Mouse (Mus musculus) MEL (cell line): ENCODE measurements at regions not wholly inside any gene's neighbourhood (a gene's known extent, or its start where the extent isn't known, plus 50 kb on each side); places are given as distances from the start of the nearest gene placed in this dataset.
A peak's percentile ranks its signal among the peaks of the same experiment; 100 is the strongest.

Source experiments
- DNase-seq: peaks from one replicate; pipeline ENCODE4 v3.0.0; 2011; ENCODE audit warnings: low read depth, low spot score
- H3K27ac ChIP-seq: 2 replicates; pipeline ENCODE4 v1.5.1; 2012; ENCODE audit warnings: low read depth, mild to moderate bottlenecking, control low read depth, low read length, moderate library complexity; ENCODE audit not compliant: control insufficient read depth
- H3K27me3 ChIP-seq, 2 experiments: fragments of 150-350 bp in 1 of 2; sonication (generic) in 1 of 2; 2 replicates each; pipeline ENCODE4 v1.6.1; 2012; ENCODE audit warnings: low read length in 2 of 2, mild to moderate bottlenecking in 2 of 2, improper control_type of control experiment in 1 of 2, moderate library complexity in 1 of 2; ENCODE audit not compliant: insufficient read depth in 2 of 2, control insufficient read depth in 1 of 2
- H3K36me3 ChIP-seq, 2 experiments: 2 replicates each; pipeline ENCODE4 v1.6.1; 2012 to 2014; ENCODE audit warnings: low read length in 2 of 2, improper control_type of control experiment in 1 of 2, inconsistent platforms in 1 of 2, mild to moderate bottlenecking in 1 of 2; ENCODE audit not compliant: insufficient read depth in 2 of 2, control insufficient read depth in 1 of 2
- H3K4me1 ChIP-seq, 2 experiments: fragments of 150-350 bp in 1 of 2; sonication (generic) in 1 of 2; 2 replicates each; pipeline ENCODE4 v1.6.1; 2012; ENCODE audit warnings: low read length in 2 of 2, improper control_type of control experiment in 1 of 2, mild to moderate bottlenecking in 1 of 2; ENCODE audit not compliant: insufficient read depth in 2 of 2, control insufficient read depth in 1 of 2
- H3K4me3 ChIP-seq, 2 experiments: fragments of 150-350 bp in 1 of 2; sonication (generic) in 1 of 2; 2 replicates each; pipeline ENCODE4 v1.5.1; 2012; ENCODE audit warnings: low read depth in 2 of 2, low read length in 2 of 2, mild to moderate bottlenecking in 2 of 2, moderate library complexity in 2 of 2, control low read depth in 1 of 2, improper control_type of control experiment in 1 of 2; ENCODE audit not compliant: control insufficient read depth in 1 of 2, insufficient read depth in 1 of 2
- H3K79me2 ChIP-seq: 2 replicates; pipeline ENCODE4 v1.6.1; 2012; ENCODE audit warnings: mild to moderate bottlenecking, low read length, moderate library complexity; ENCODE audit not compliant: control insufficient read depth, poor library complexity, insufficient read depth
- H3K9ac ChIP-seq: 2 replicates; pipeline ENCODE4 v1.6.1; 2012; ENCODE audit warnings: low read depth, mild to moderate bottlenecking, control low read depth, low read length, moderate library complexity; ENCODE audit not compliant: control insufficient read depth, poor library complexity, severe bottlenecking
- H3K9me3 ChIP-seq: fragments of 150-350 bp; sonication (generic); replicated peaks from 2 replicates; pipeline ENCODE4 v1.6.1; 2012; ENCODE audit warnings: mild to moderate bottlenecking, low read length, improper control_type of control experiment, moderate library complexity; ENCODE audit not compliant: insufficient read depth
- BHLHE40 ChIP-seq: IDR thresholded peaks from 2 replicates; pipeline ENCODE4 v1.6.1; 2012; ENCODE audit warnings: low read depth, mild to moderate bottlenecking, inconsistent platforms, low read length, improper control_type of control experiment, borderline replicate concordance
- CHD1 ChIP-seq: IDR thresholded peaks from 2 replicates; pipeline ENCODE4 v1.6.1; 2012; ENCODE audit warnings: low read depth, mild to moderate bottlenecking, inconsistent platforms, low read length, improper control_type of control experiment
- CHD2 ChIP-seq: IDR thresholded peaks from 2 replicates; pipeline ENCODE4 v1.6.1; 2011; ENCODE audit warnings: low read length, improper control_type of control experiment
- CTCF ChIP-seq, 3 experiments: IDR thresholded peaks in 2 of 3; conservative IDR thresholded peaks in 1 of 3; 2 replicates each; pipeline ENCODE4 v1.5.1; 2011 to 2012; ENCODE audit warnings: low read length in 3 of 3, low read depth in 2 of 3, mild to moderate bottlenecking in 2 of 3, improper control_type of control experiment in 1 of 3, inconsistent platforms in 1 of 3, mixed read lengths in 1 of 3, moderate library complexity in 1 of 3; ENCODE audit not compliant: control insufficient read depth in 1 of 3, insufficient read depth in 1 of 3, poor library complexity in 1 of 3, severe bottlenecking in 1 of 3
- E2F4 ChIP-seq: IDR thresholded peaks from 2 replicates; pipeline ENCODE4 v1.6.1; 2011; ENCODE audit warnings: low read depth, low read length, improper control_type of control experiment, borderline replicate concordance
- EP300 ChIP-seq, 2 experiments: IDR thresholded peaks; 2 replicates each; pipeline ENCODE4 v1.6.1; 2011; ENCODE audit warnings: improper control_type of control experiment in 2 of 2, low read length in 2 of 2, low read depth in 1 of 2, mild to moderate bottlenecking in 1 of 2
- ETS1 ChIP-seq: IDR thresholded peaks from 2 replicates; pipeline ENCODE4 v1.6.1; 2012; ENCODE audit warnings: low read depth, mild to moderate bottlenecking, inconsistent platforms, low read length, improper control_type of control experiment, moderate library complexity
- GABPA ChIP-seq: IDR thresholded peaks from 2 replicates; pipeline ENCODE4 v1.6.1; 2012; ENCODE audit warnings: low read depth, mild to moderate bottlenecking, inconsistent platforms, low read length, improper control_type of control experiment, moderate library complexity
- GATA1 ChIP-seq: IDR thresholded peaks from 2 replicates; pipeline ENCODE4 v1.6.1; 2011; ENCODE audit warnings: low read depth, low read length, improper control_type of control experiment
- HCFC1 ChIP-seq: IDR thresholded peaks from 2 replicates; pipeline ENCODE4 v1.6.1; 2012; ENCODE audit warnings: low read depth, mild to moderate bottlenecking, inconsistent platforms, low read length, improper control_type of control experiment, moderate library complexity
- JUND ChIP-seq: IDR thresholded peaks from 2 replicates; pipeline ENCODE4 v1.6.1; 2011; ENCODE audit warnings: low read depth, mild to moderate bottlenecking, improper control_type of control experiment, low read length
- KAT2A ChIP-seq: conservative IDR thresholded peaks from 2 replicates; pipeline ENCODE4 v1.6.1; 2012; ENCODE audit warnings: low read depth, low read length, improper control_type of control experiment, inconsistent platforms
- MAFK ChIP-seq: IDR thresholded peaks from 2 replicates; pipeline ENCODE4 v1.6.1; 2011; ENCODE audit warnings: low read depth, mild to moderate bottlenecking, low read length, improper control_type of control experiment, borderline replicate concordance
- MAX ChIP-seq: IDR thresholded peaks from 2 replicates; pipeline ENCODE4 v1.6.1; 2011; ENCODE audit warnings: low read length, improper control_type of control experiment
- MXI1 ChIP-seq: IDR thresholded peaks from 2 replicates; pipeline ENCODE4 v1.6.1; 2011; ENCODE audit warnings: mild to moderate bottlenecking, low read depth, low read length, improper control_type of control experiment
- MYB ChIP-seq: IDR thresholded peaks from 2 replicates; pipeline ENCODE4 v1.6.1; 2011; ENCODE audit warnings: mild to moderate bottlenecking, low read depth, low read length, improper control_type of control experiment
- MYC ChIP-seq: IDR thresholded peaks from 2 replicates; pipeline ENCODE4 v1.6.1; 2011; ENCODE audit warnings: low read depth, mild to moderate bottlenecking, low read length, improper control_type of control experiment, moderate library complexity
- POLR2A ChIP-seq, 2 experiments: IDR thresholded peaks; 2 replicates each; pipeline ENCODE4 v1.6.1; 2011 to 2012; ENCODE audit warnings: low read length in 2 of 2, mild to moderate bottlenecking in 2 of 2, control low read depth in 1 of 2, improper control_type of control experiment in 1 of 2, low read depth in 1 of 2, moderate library complexity in 1 of 2; ENCODE audit not compliant: control insufficient read depth in 1 of 2, insufficient read depth in 1 of 2, poor library complexity in 1 of 2
- POLR2AphosphoS2 ChIP-seq: IDR thresholded peaks from 2 replicates; pipeline ENCODE4 v1.6.1; 2011; ENCODE audit warnings: low read length, improper control_type of control experiment
- RCOR1 ChIP-seq: IDR thresholded peaks from 2 replicates; pipeline ENCODE4 v1.6.1; 2012; ENCODE audit warnings: low read depth, mild to moderate bottlenecking, inconsistent platforms, low read length, improper control_type of control experiment
- SMC3 ChIP-seq: IDR thresholded peaks from 2 replicates; pipeline ENCODE4 v1.6.1; 2011; ENCODE audit warnings: low read depth, low read length, improper control_type of control experiment
- TBP ChIP-seq: IDR thresholded peaks from 2 replicates; pipeline ENCODE4 v1.8.0; 2011; ENCODE audit warnings: low read depth, low read length, improper control_type of control experiment
- TCF12 ChIP-seq: IDR thresholded peaks from 2 replicates; pipeline ENCODE4 v1.6.1; 2014; ENCODE audit warnings: low read depth, mild to moderate bottlenecking, inconsistent platforms, low read length, improper control_type of control experiment, moderate library complexity
- UBTF ChIP-seq: IDR thresholded peaks from 2 replicates; pipeline ENCODE4 v1.6.1; 2012; ENCODE audit warnings: low read depth, mild to moderate bottlenecking, inconsistent platforms, low read length, improper control_type of control experiment, moderate library complexity, borderline replicate concordance; ENCODE audit not compliant: insufficient read depth
- USF2 ChIP-seq, 2 experiments: IDR thresholded peaks; 2 replicates each; pipeline ENCODE4 v1.6.1; 2011 to 2012; ENCODE audit warnings: improper control_type of control experiment in 2 of 2, low read length in 2 of 2, borderline replicate concordance in 1 of 2, inconsistent platforms in 1 of 2, low read depth in 1 of 2, mild to moderate bottlenecking in 1 of 2; ENCODE audit not compliant: insufficient read depth in 1 of 2

DNA sequence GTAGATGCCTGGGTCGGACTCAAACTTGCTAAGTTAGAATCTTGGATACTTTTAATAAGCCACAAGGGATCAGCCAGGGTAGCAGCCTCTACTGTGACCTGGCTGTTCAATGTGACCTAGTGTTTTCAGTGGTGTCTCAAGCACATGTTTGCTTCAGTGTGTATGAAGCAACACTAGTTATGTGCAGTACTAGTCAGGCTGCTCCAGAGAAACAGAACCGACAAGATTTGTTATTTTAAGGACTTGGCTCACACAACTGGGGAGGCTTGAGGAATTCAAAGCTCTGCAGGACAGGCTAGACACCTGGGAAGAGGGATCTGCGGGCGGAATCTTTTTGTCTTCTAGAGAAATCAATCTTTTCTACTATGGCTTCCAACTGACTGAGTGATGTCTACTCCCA lies 62.2 kb upstream of the Mtap start:
- no peak for TF ChIP-seq RCOR1
- TF ChIP-seq POLR2AphosphoS2, result no peak
- TF ChIP-seq TCF12, result no peak
- no peak for TF ChIP-seq USF2 (IDR thresholded peaks at IDR 0.05; ENCODE audit: borderline replicate concordance in 1 of 2, insufficient read depth in 1 of 2, low read depth in 1 of 2, low read length in 2 of 2)
- no peak for TF ChIP-seq MAFK
- TF ChIP-seq GABPA, result no peak
- no peak for TF ChIP-seq CTCF (IDR thresholded peaks at IDR 0.05 in 2 of 3, conservative IDR thresholded peaks at IDR 0.05 in 1 of 3; ENCODE audit: control insufficient read depth in 1 of 3, insufficient read depth in 1 of 3, low read depth in 2 of 3, low read length in 3 of 3, poor library complexity in 1 of 3, severe bottlenecking in 1 of 3)
- no peak for TF ChIP-seq HCFC1
- no peak for TF ChIP-seq KAT2A
- no peak for TF ChIP-seq POLR2A (IDR thresholded peaks at IDR 0.05; ENCODE audit: control insufficient read depth in 1 of 2, insufficient read depth in 1 of 2, low read depth in 1 of 2, low read length in 2 of 2, poor library complexity in 1 of 2)
- TF ChIP-seq E2F4, result no peak
- TF ChIP-seq MYC, result no peak
- TF ChIP-seq JUND, result no peak
- no peak for TF ChIP-seq ETS1
- Histone ChIP-seq H3K9ac (no peak overlapping the region), H3K4me3 (no peak overlapping the region), H3K79me2 (no peaks in the 10 kb centered on the region), H3K27me3 (peaks cover 8 to 12% of the 10 kb centered on the region in 2 experiments), H3K36me3 (no peaks in the 10 kb centered on the region; a peak in 1 of 4 replicates), H3K27ac (no peak overlapping the region), H3K9me3 (no peaks in the 10 kb centered on the region), H3K4me1 (no peaks in the 10 kb centered on the region)
- no peak for DNase-seq

GRCm38 (mm10) chr4:89070430-89070829 lies 66.5 kb upstream of the Mtap start:
- TF ChIP-seq CHD1, result no peak
- TF ChIP-seq EP300 (IDR thresholded peaks at IDR 0.05; ENCODE audit: low read depth in 1 of 2, low read length in 2 of 2), result peak in 1 of 2 experiments; percentile 19; a peak in 2 of 4 replicates
- H3K9ac ChIP-seq, result no peak overlapping the region
- no peaks in the 10 kb centered on the region for H3K4me1 ChIP-seq
- no peaks in the 10 kb centered on the region; a peak in 1 of 4 replicates for H3K36me3 ChIP-seq
- H3K79me2 ChIP-seq, result no peaks in the 10 kb centered on the region
- H3K9me3 ChIP-seq, result no peaks in the 10 kb centered on the region
- peak; percentile 44 for DNase-seq
- H3K4me3 ChIP-seq, result no peak overlapping the region
- peaks cover 1 to 4% of the 10 kb centered on the region in 2 experiments; a peak in 3 of 4 replicates for H3K27me3 ChIP-seq
- H3K27ac ChIP-seq, result no peak overlapping the region

GRCm38 (mm10) chr4:89064401-89064800 lies 72.5 kb upstream of the Mtap start:
- no peak overlapping the region for H3K27ac ChIP-seq
- no peaks in the 10 kb centered on the region for H3K36me3 ChIP-seq
- H3K9me3 ChIP-seq, result no peaks in the 10 kb centered on the region
- H3K9ac ChIP-seq, result no peak overlapping the region
- no peaks in the 10 kb centered on the region for H3K4me1 ChIP-seq
- TF ChIP-seq CTCF (IDR thresholded peaks at IDR 0.05 in 2 of 3, conservative IDR thresholded peaks at IDR 0.05 in 1 of 3; ENCODE audit: control insufficient read depth in 1 of 3, insufficient read depth in 1 of 3, low read depth in 2 of 3, low read length in 3 of 3, poor library complexity in 1 of 3, severe bottlenecking in 1 of 3), result no peak
- no peak for TF ChIP-seq CHD2
- no peak for TF ChIP-seq MYB
- no peak for TF ChIP-seq JUND
- no peak for TF ChIP-seq MAX
- TF ChIP-seq MXI1, result no peak
- TF ChIP-seq BHLHE40, result no peak
- no peak for TF ChIP-seq GATA1
- no peak for TF ChIP-seq UBTF
- TF ChIP-seq SMC3, result no peak
- TF ChIP-seq TBP, result no peak
- TF ChIP-seq MYC, result no peak
- no peaks in the 10 kb centered on the region for H3K27me3 ChIP-seq
- no peak overlapping the region for H3K4me3 ChIP-seq
- no peak for DNase-seq
- H3K79me2 ChIP-seq, result no peaks in the 10 kb centered on the region
